Mouse (Mus musculus) CD4-positive, CD25-positive, alpha-beta regulatory T cell, adult 2 months (primary cell): Measurements from ENCODE around the gene Pde10a.

Source experiments
- DNase-seq: peaks from one replicate; pipeline ENCODE4 v3.0.0-alpha.2; 2012; ENCODE audit warnings: low read depth, low spot score

The Pde10a gene

GRCm38 (mm10) chr17:8525971-8526740 is 984 bp downstream of the Pde10a start:
- no peak for DNase-seq

GRCm38 (mm10) chr17:8526815-8527261 is 1.7 kb downstream of the Pde10a start:
- no peak for DNase-seq

GRCm38 (mm10) chr17:8528641-8529040 is 3.5 kb downstream of the Pde10a start:
- no peak for DNase-seq

- no peak for DNase-seq
These were observed 7.4 kb downstream of the Pde10a start for GRCm38 (mm10) chr17:8532609-8533008.

- DNase-seq: peak; percentile 35
These were observed 8.7 kb downstream of the Pde10a start for GRCm38 (mm10) chr17:8533828-8534227.

- DNase-seq: no peak
These were observed 11.3 kb downstream of the Pde10a start for GRCm38 (mm10) chr17:8536522-8536921.

GRCm38 (mm10) chr17:8538102-8538501 is 12.9 kb downstream of the Pde10a start:
- DNase-seq: peak; percentile 54

GRCm38 (mm10) chr17:8541974-8542538 is 16.9 kb downstream of the Pde10a start:
- no peak for DNase-seq

GRCm38 (mm10) chr17:8546366-8546765 is 21.2 kb downstream of the Pde10a start:
- DNase-seq: no peak

GRCm38 (mm10) chr17:8548733-8549132 is 23.6 kb downstream of the Pde10a start:
- DNase-seq: no peak

GRCm38 (mm10) chr17:8551641-8552040 is 26.5 kb downstream of the Pde10a start:
- DNase-seq: no peak

GRCm38 (mm10) chr17:8552346-8553035 is 27.3 kb downstream of the Pde10a start:
- no peak for DNase-seq

- DNase-seq: no peak
These were observed 28.4 kb downstream of the Pde10a start for GRCm38 (mm10) chr17:8553601-8554000.

- DNase-seq: no peak
These were observed 29.0 kb downstream of the Pde10a start for GRCm38 (mm10) chr17:8554219-8554618.

- no peak for DNase-seq
These were observed 30.6 kb downstream of the Pde10a start for GRCm38 (mm10) chr17:8555785-8556184.

GRCm38 (mm10) chr17:8556223-8556622 is 31.1 kb downstream of the Pde10a start:
- no peak for DNase-seq

- no peak for DNase-seq
These were observed 32.8 kb downstream of the Pde10a start for GRCm38 (mm10) chr17:8557926-8558325.

GRCm38 (mm10) chr17:8562101-8562885 is 37.1 kb downstream of the Pde10a start:
- DNase-seq: peak; percentile 71

GRCm38 (mm10) chr17:8562886-8563280 is 37.7 kb downstream of the Pde10a start:
- DNase-seq: peak; percentile 7

- no peak for DNase-seq
These were observed 41.7 kb downstream of the Pde10a start, which contains the start of gene Gm17087 for GRCm38 (mm10) chr17:8566850-8567249. Gm17087 (minus strand) TSS chr17:8566950.

GRCm38 (mm10) chr17:8573542-8574260 is 48.5 kb downstream of the Pde10a start:
- no peak for DNase-seq
